Mouse (Mus musculus): Measurements from ENCODE around the gene Lurap1l. TPM values are rescaled to one million over a fixed set of nuclear protein-coding genes. Genes with fewer than 3 reads are reported as not detected.
A peak's percentile ranks its signal among the peaks of the same experiment; 100 is the strongest.

The Lurap1l gene
- polyA plus RNA-seq (2014; fragmentation: Nextera tagmentation; extraction: Ambion mirVana) = 11.4 and 12.3 TPM in 2 replicates

GRCm38 (mm10) chr4:80910481-80910870 lies at the start of gene Lurap1l:
Lurap1l (plus strand) TSS chr4:80910646.
- Histone ChIP-seq H3K4me1 (replicated peaks; ENCODE audit: control insufficient read depth, insufficient read depth, low read length) (peaks cover 8% of the 10 kb centered on the region; the same call in 1 of the 2 replicates), H3K9me3 (ENCODE audit: control insufficient read depth, low read length) (no peaks in the 10 kb centered on the region), H3K4me2 (replicated peaks) (peak within 1 kb of the TSS; percentile 58), H3K4me3 (replicated peaks; ENCODE audit: low read length) (peak within 1 kb of the TSS; percentile 81), H3K27ac (peak within 1 kb of the TSS; percentile 92), H3K9ac (peak within 1 kb of the TSS; percentile 82), H3K27me3 (ENCODE audit: control insufficient read depth, insufficient read depth, low read length) (no peaks in the 10 kb centered on the region), H3K36me3 (replicated peaks; ENCODE audit: control insufficient read depth, insufficient read depth) (no peaks in the 10 kb centered on the region)
- DNase-seq (ENCODE audit: low spot score) (peak; percentile 64), ATAC-seq (ENCODE audit: low FRiP score) (peak; percentile 15; the same call in 1 of the 2 replicates)
- WGBS = 0% methylated on average over 10 of the region's 10 CpGs

GRCm38 (mm10) chr4:80862962-80863361 lies 47.5 kb upstream of the Lurap1l start:
- ATAC-seq (ENCODE audit: low FRiP score) = no peak
- H3K9ac ChIP-seq = peak overlapping the region; percentile 6; the same call in 1 of the 2 replicates
- peak; percentile 57 for DNase-seq (ENCODE audit: low spot score)
- H3K4me3 ChIP-seq (replicated peaks; ENCODE audit: low read length) = no peak overlapping the region
- H3K4me2 ChIP-seq (replicated peaks) = peak overlapping the region; percentile 6; the same call in 1 of the 2 replicates
- no peaks in the 10 kb centered on the region for H3K36me3 ChIP-seq (replicated peaks; ENCODE audit: control insufficient read depth, insufficient read depth)
- no peaks in the 10 kb centered on the region for H3K27me3 ChIP-seq (ENCODE audit: control insufficient read depth, insufficient read depth, low read length)
- 57% methylated on average over 9 of the region's 9 CpGs for WGBS
- 0 out of 2 replicates have a peak, but pooled peaks cover 5% of the 10 kb centered on the region for H3K4me1 ChIP-seq (replicated peaks; ENCODE audit: control insufficient read depth, insufficient read depth, low read length)
- no peak overlapping the region for H3K27ac ChIP-seq
- H3K9me3 ChIP-seq (ENCODE audit: control insufficient read depth, low read length) = no peaks in the 10 kb centered on the region

GRCm38 (mm10) chr4:80863906-80864305 lies 46.5 kb upstream of the Lurap1l start:
- H3K27ac ChIP-seq = no peak overlapping the region
- no peak overlapping the region for H3K9ac ChIP-seq
- no peak overlapping the region for H3K4me2 ChIP-seq (replicated peaks)
- no peak overlapping the region for H3K4me3 ChIP-seq (replicated peaks; ENCODE audit: low read length)
- no peaks in the 10 kb centered on the region for H3K27me3 ChIP-seq (ENCODE audit: control insufficient read depth, insufficient read depth, low read length)
- no peak for DNase-seq (ENCODE audit: low spot score)
- no peaks in the 10 kb centered on the region for H3K36me3 ChIP-seq (replicated peaks; ENCODE audit: control insufficient read depth, insufficient read depth)
- no peaks in the 10 kb centered on the region for H3K9me3 ChIP-seq (ENCODE audit: control insufficient read depth, low read length)
- no peak for ATAC-seq (ENCODE audit: low FRiP score)
- 55% methylated on average over 7 of the region's 7 CpGs for WGBS
- 0 out of 2 replicates have a peak, but pooled peaks cover 5% of the 10 kb centered on the region for H3K4me1 ChIP-seq (replicated peaks; ENCODE audit: control insufficient read depth, insufficient read depth, low read length)

- Histone ChIP-seq H3K4me2 (replicated peaks) (peak overlapping the region; percentile 73), H3K4me1 (replicated peaks; ENCODE audit: control insufficient read depth, insufficient read depth, low read length) (0 out of 2 replicates have a peak, but pooled peaks cover 5% of the 10 kb centered on the region), H3K4me3 (replicated peaks; ENCODE audit: low read length) (peak overlapping the region; percentile 30), H3K9me3 (ENCODE audit: control insufficient read depth, low read length) (no peaks in the 10 kb centered on the region), H3K36me3 (replicated peaks; ENCODE audit: control insufficient read depth, insufficient read depth) (no peaks in the 10 kb centered on the region), H3K27me3 (ENCODE audit: control insufficient read depth, insufficient read depth, low read length) (no peaks in the 10 kb centered on the region), H3K9ac (peak overlapping the region; percentile 52), H3K27ac (0 out of 2 replicates have a peak overlapping the region, but pooled peaks have one; percentile 4)
- WGBS = 1% methylated on average over 17 of the region's 17 CpGs
- DNase-seq (ENCODE audit: low spot score) (peak; percentile 57), ATAC-seq (ENCODE audit: low FRiP score) (peak; percentile 90)
Observed at GRCm38 (mm10) chr4:80864511-80864922, 45.9 kb upstream of the Lurap1l start.

GRCm38 (mm10) chr4:80866065-80866464 lies 44.4 kb upstream of the Lurap1l start:
- Histone ChIP-seq H3K36me3 (replicated peaks; ENCODE audit: control insufficient read depth, insufficient read depth) (no peaks in the 10 kb centered on the region), H3K4me1 (replicated peaks; ENCODE audit: control insufficient read depth, insufficient read depth, low read length) (0 out of 2 replicates have a peak, but pooled peaks cover 5% of the 10 kb centered on the region), H3K4me2 (replicated peaks) (no peak overlapping the region), H3K9ac (no peak overlapping the region), H3K4me3 (replicated peaks; ENCODE audit: low read length) (no peak overlapping the region), H3K27ac (no peak overlapping the region), H3K9me3 (ENCODE audit: control insufficient read depth, low read length) (no peaks in the 10 kb centered on the region), H3K27me3 (ENCODE audit: control insufficient read depth, insufficient read depth, low read length) (no peaks in the 10 kb centered on the region)
- DNase-seq (ENCODE audit: low spot score) (peak; percentile 72), ATAC-seq (ENCODE audit: low FRiP score) (peak; percentile 78; the same call in 1 of the 2 replicates)
- WGBS = 21% methylated on average over 5 of the region's 5 CpGs

- Histone ChIP-seq H3K27ac (no peak overlapping the region), H3K9me3 (ENCODE audit: control insufficient read depth, low read length) (no peaks in the 10 kb centered on the region), H3K4me1 (replicated peaks; ENCODE audit: control insufficient read depth, insufficient read depth, low read length) (no peaks in the 10 kb centered on the region), H3K27me3 (ENCODE audit: control insufficient read depth, insufficient read depth, low read length) (no peaks in the 10 kb centered on the region), H3K4me3 (replicated peaks; ENCODE audit: low read length) (no peak overlapping the region), H3K4me2 (replicated peaks) (no peak overlapping the region), H3K9ac (no peak overlapping the region), H3K36me3 (replicated peaks; ENCODE audit: control insufficient read depth, insufficient read depth) (no peaks in the 10 kb centered on the region)
- DNase-seq (ENCODE audit: low spot score) (no peak), ATAC-seq (ENCODE audit: low FRiP score) (no peak)
- 56% methylated on average over 2 of the region's 2 CpGs for WGBS
Observed at GRCm38 (mm10) chr4:80869598-80869997, 40.8 kb upstream of the Lurap1l start.

GRCm38 (mm10) chr4:80872847-80873644 lies 37.4 kb upstream of the Lurap1l start:
- no peak overlapping the region for H3K9ac ChIP-seq
- H3K4me2 ChIP-seq (replicated peaks) = no peak overlapping the region
- no peak for ATAC-seq (ENCODE audit: low FRiP score)
- H3K4me3 ChIP-seq (replicated peaks; ENCODE audit: low read length) = no peak overlapping the region
- WGBS = 38% methylated on average over 6 of the region's 6 CpGs
- no peaks in the 10 kb centered on the region for H3K4me1 ChIP-seq (replicated peaks; ENCODE audit: control insufficient read depth, insufficient read depth, low read length)
- no peak overlapping the region for H3K27ac ChIP-seq
- DNase-seq (ENCODE audit: low spot score) = peak; percentile 51
- H3K9me3 ChIP-seq (ENCODE audit: control insufficient read depth, low read length) = no peaks in the 10 kb centered on the region
- H3K27me3 ChIP-seq (ENCODE audit: control insufficient read depth, insufficient read depth, low read length) = no peaks in the 10 kb centered on the region
- H3K36me3 ChIP-seq (replicated peaks; ENCODE audit: control insufficient read depth, insufficient read depth) = no peaks in the 10 kb centered on the region

GRCm38 (mm10) chr4:80874121-80874859 lies 36.2 kb upstream of the Lurap1l start:
- ATAC-seq (ENCODE audit: low FRiP score) (no peak), DNase-seq (ENCODE audit: low spot score) (no peak)
- Histone ChIP-seq H3K9ac (no peak overlapping the region), H3K4me3 (replicated peaks; ENCODE audit: low read length) (no peak overlapping the region), H3K27me3 (ENCODE audit: control insufficient read depth, insufficient read depth, low read length) (no peaks in the 10 kb centered on the region), H3K4me1 (replicated peaks; ENCODE audit: control insufficient read depth, insufficient read depth, low read length) (no peaks in the 10 kb centered on the region), H3K4me2 (replicated peaks) (no peak overlapping the region), H3K9me3 (ENCODE audit: control insufficient read depth, low read length) (no peaks in the 10 kb centered on the region), H3K36me3 (replicated peaks; ENCODE audit: control insufficient read depth, insufficient read depth) (no peaks in the 10 kb centered on the region), H3K27ac (no peak overlapping the region)
- WGBS = 61% methylated on average over 5 of the region's 5 CpGs

- Histone ChIP-seq H3K4me2 (replicated peaks) (no peak overlapping the region), H3K9me3 (ENCODE audit: control insufficient read depth, low read length) (no peaks in the 10 kb centered on the region), H3K4me1 (replicated peaks; ENCODE audit: control insufficient read depth, insufficient read depth, low read length) (no peaks in the 10 kb centered on the region), H3K9ac (no peak overlapping the region), H3K27ac (no peak overlapping the region), H3K27me3 (ENCODE audit: control insufficient read depth, insufficient read depth, low read length) (no peaks in the 10 kb centered on the region), H3K4me3 (replicated peaks; ENCODE audit: low read length) (no peak overlapping the region), H3K36me3 (replicated peaks; ENCODE audit: control insufficient read depth, insufficient read depth) (no peaks in the 10 kb centered on the region)
- ATAC-seq (ENCODE audit: low FRiP score) (no peak), DNase-seq (ENCODE audit: low spot score) (no peak)
- WGBS = 78% methylated on average over 4 of the region's 4 CpGs
Observed at GRCm38 (mm10) chr4:80875055-80875454, 35.4 kb upstream of the Lurap1l start.

Data from hindbrain, embryonic 14.5 days (tissue).